Mouse (Mus musculus) cortical plate, adult 2 months (tissue): Measurements from ENCODE around the gene Tbx5. TPM values are rescaled to one million over a fixed set of nuclear protein-coding genes. Genes with fewer than 3 reads are reported as not detected.

Experiments
- H3K27ac ChIP-seq: fragments of 200-500 bp; 2 replicates; pipeline ENCODE4 v1.5.1; 2012; ENCODE audit warnings: low read length, control low read depth, inconsistent platforms; ENCODE audit not compliant: insufficient read depth
- H3K4me1 ChIP-seq: fragments of 200-500 bp; 2 replicates; pipeline ENCODE4 v1.6.1; 2011; ENCODE audit warnings: low read length; ENCODE audit not compliant: control insufficient read depth, insufficient read depth
- H3K4me3 ChIP-seq: fragments of 200-500 bp; 2 replicates; pipeline ENCODE4 v1.5.1; 2011; ENCODE audit warnings: mild to moderate bottlenecking, low read length, control low read depth; ENCODE audit not compliant: insufficient read depth
- CTCF ChIP-seq: fragments of 200-500 bp; IDR thresholded peaks from 2 replicates; pipeline ENCODE4 v1.5.1; 2011; ENCODE audit warnings: mild to moderate bottlenecking, control low read depth, low read length; ENCODE audit not compliant: insufficient read depth; ENCODE audit errors: extremely low read depth
- POLR2A ChIP-seq: fragments of 200-500 bp; IDR thresholded peaks from 2 replicates; pipeline ENCODE4 v1.6.1; 2011; ENCODE audit warnings: mild to moderate bottlenecking, low read length, control low read depth; ENCODE audit not compliant: insufficient read depth; ENCODE audit errors: extremely low read depth
- polyA plus RNA-seq: library from polyadenylated mRNA; depleted of rRNA; stranded (reverse); fragments of >200 nt; gene quantifications from 2 replicates; pipeline ENCODE4 v1.2.3, GENCODE M21; 2012; rRNA removed

Gene Tbx5
- not detected in 2 replicates for polyA plus RNA-seq

DNA sequence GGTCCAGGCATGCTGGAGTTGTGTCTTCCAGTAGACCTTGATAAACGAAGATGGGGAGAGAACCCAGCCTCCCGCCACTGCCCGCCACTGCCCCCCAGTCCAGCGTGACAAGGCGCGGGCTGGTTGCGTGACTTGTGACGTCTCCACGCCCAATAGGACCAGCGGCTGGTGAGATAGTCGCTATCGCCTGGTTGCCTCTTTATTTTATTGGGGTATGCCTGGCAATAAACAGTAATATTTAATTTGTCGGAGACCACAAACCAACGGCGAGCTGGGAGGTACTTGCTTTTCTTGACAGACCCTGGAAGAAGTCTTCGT is at the start of gene Tbx5:
Tbx5 (plus strand) TSS at position 190 of the 318 bp plus-strand sequence.
- TF ChIP-seq CTCF (no peak), POLR2A (no peak)
- H3K4me1 ChIP-seq, result no peaks in the 10 kb centered on the region
- H3K4me3 ChIP-seq, result no peak within 1 kb of the TSS
- no peak within 1 kb of the TSS for H3K27ac ChIP-seq

DNA sequence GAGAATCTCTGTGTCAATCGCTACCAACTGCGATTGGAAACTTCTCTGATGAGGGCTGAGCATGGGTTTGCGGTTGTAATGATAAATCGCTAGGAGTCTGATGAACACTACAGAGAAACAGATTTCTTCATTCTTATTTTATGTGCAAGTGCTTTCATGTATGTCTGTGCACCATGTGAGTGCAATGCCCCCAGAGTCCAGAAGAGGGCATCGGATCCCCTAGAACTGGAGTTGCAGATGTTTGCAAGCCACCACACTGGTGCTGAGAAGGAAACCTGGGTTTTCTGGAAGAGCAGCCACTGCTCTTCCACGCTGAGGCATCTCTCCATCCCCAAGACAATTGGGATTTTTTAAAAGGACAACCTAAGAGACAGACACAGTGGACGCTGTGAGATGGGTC is 46.5 kb upstream of the Tbx5 start:
- H3K27ac ChIP-seq, result no peak overlapping the region
- TF ChIP-seq POLR2A, result no peak
- no peak for TF ChIP-seq CTCF
- H3K4me1 ChIP-seq, result no peaks in the 10 kb centered on the region
- H3K4me3 ChIP-seq, result no peak overlapping the region

DNA sequence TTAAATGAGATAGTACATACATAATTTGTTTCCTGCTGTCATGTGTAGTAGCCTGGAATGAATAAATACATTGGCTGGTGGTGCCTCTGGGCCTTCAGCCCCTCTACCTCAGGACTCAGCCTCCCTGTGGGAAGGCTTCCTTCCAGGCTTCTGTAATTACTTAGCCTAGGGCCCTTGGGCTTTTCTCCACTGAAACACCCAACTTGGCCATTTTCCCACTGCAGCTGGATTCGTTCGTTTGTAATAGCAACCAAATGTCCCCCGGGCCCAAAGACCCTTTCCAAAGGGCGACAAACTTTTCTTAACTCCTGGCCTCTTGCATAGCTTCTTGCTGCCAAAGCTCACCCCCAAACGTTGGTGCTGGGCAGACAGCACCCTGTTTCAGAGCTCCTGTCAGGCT is 40.8 kb upstream of the Tbx5 start:
- Histone ChIP-seq H3K4me3 (no peak overlapping the region), H3K27ac (no peak overlapping the region)
- TF ChIP-seq POLR2A (no peak), CTCF (no peak)

DNA sequence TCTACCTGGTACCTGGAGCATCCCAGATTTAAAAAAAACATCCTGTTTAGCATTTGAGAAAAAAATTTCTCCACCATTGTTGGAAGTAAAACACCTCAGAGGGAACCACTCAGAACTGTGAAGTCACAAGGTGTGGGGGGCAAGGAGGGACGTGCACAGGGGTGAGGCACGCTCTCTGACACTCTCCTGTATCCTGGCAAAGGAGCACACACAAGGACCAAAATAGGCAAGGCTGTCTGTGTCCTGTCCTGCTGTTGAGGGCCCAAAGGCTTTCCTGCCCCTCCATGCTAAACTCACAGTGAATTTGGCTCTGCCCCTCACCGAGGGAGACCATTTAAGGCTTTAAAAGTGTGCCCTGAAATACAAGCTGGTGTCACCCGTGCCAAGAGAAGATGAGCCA is 38.5 kb upstream of the Tbx5 start:
- no peaks in the 10 kb centered on the region for H3K4me1 ChIP-seq
- no peak overlapping the region for H3K27ac ChIP-seq
- H3K4me3 ChIP-seq, result no peak overlapping the region
- TF ChIP-seq CTCF, result no peak
- no peak for TF ChIP-seq POLR2A

More for the DNA sequence above, 40.8 kb upstream of the Tbx5 start:
- H3K4me1 ChIP-seq, result no peaks in the 10 kb centered on the region

DNA sequence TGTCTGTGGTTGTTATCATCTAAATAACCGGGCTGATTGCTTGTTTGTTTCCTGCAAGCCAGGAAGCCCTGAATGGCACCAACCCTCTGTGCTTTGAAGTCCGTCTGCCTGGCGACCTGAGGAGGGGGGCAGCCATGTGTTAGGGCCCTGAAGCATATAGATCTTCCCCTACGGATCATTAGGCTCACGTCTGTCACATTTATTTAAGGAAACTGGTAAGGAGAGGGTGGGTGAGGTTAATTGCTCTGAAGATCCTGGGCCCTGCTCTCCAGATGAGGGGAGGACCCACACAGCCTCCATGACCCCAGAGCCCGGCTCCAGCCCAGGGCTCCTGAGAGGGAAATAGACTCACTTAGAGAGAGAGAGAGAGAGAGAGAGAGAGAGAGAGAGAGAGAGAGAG is 37.1 kb upstream of the Tbx5 start:
- H3K4me3 ChIP-seq, result no peak overlapping the region
- H3K4me1 ChIP-seq, result no peaks in the 10 kb centered on the region
- no peak overlapping the region for H3K27ac ChIP-seq
- no peak for TF ChIP-seq CTCF
- no peak for TF ChIP-seq POLR2A

DNA sequence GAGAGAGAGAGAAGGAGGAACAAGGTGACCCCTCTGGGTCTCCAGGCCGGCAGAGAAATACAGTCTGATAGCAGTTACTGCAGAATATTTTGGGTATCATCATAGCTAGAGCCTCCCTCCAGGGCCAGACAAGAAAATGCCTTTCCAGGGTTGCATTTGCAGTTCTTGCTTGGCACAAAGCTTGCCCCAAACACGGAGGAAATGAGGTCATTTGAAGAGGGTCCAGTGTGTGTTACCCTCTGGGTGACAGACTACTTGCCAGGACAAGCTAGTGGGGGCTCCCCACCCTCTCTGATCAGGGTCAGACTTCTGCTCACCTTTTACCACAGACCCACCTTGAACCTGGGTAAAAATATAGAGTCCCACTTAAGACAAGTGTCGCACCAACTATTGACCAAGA is 36.7 kb upstream of the Tbx5 start:
- Histone ChIP-seq H3K4me3 (no peak overlapping the region), H3K27ac (no peak overlapping the region), H3K4me1 (no peaks in the 10 kb centered on the region)
- TF ChIP-seq POLR2A (no peak), CTCF (no peak)

DNA sequence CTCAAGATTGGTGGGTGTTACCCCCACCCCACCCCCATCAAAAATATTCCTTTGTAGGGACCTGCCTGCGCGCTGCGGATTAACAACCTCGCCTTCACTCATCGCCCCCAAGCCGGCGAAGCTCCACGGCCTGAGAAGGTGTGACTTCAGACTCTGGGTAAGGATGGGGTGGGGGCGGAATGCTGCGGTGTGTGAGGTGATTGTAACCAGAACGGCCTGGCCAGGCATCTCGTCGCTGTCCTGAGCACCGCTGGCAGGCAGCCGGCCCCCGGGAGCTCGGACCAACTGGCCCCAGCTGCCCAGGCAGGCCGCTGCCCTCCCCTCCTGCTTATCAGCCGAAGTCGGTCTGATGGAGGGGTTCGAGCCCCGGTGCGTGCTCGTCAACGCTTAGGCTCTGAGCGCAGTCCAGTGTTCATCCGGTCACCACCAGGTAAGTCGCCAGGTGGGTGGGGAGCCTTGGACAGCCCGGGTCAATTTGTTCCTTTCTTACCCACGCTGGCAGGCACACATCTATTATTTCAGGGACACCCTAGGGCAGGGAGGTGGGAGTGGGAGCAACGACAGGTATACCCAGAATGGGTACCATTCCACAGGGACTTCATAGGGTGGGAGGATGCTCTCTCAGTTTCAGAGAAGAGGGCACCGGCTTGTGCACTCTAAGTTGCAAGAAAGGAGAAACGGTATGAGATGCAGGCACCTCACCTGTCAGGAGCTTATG is 35.9 kb upstream of the Tbx5 start:
- H3K4me3 ChIP-seq, result no peak overlapping the region
- no peaks in the 10 kb centered on the region for H3K4me1 ChIP-seq
- TF ChIP-seq CTCF (no peak), POLR2A (no peak)
- no peak overlapping the region for H3K27ac ChIP-seq

DNA sequence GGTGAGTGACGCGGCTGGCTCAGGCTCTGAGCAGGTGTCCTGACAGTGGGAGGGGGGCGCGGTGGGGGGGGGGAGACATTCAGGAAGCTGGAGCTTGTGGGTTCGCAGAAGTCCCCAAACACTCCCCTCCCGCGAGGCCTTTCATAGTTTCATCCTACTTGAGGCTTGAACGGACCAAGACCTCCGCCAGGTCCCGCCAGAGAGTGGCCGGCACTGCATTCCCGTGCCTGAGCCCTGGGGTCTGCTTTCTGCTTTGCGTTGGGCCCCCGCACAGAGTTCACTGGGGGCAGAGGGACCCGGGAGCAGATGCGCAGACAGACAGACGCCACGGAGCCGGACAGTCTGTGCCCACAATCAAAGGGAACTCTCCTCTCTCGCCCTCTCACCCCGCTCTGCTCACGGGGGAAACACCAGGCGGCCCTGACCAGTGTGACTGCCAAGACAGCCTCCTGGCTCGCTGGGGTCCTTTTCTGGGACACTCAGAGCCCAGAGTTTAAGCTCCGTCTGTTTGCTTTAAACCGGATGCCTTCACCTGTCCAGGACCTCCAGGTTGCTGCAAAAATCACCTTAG is 34.8 kb upstream of the Tbx5 start:
- Histone ChIP-seq H3K4me3 (no peak overlapping the region), H3K27ac (no peak overlapping the region), H3K4me1 (no peaks in the 10 kb centered on the region)
- TF ChIP-seq CTCF (no peak), POLR2A (no peak)

DNA sequence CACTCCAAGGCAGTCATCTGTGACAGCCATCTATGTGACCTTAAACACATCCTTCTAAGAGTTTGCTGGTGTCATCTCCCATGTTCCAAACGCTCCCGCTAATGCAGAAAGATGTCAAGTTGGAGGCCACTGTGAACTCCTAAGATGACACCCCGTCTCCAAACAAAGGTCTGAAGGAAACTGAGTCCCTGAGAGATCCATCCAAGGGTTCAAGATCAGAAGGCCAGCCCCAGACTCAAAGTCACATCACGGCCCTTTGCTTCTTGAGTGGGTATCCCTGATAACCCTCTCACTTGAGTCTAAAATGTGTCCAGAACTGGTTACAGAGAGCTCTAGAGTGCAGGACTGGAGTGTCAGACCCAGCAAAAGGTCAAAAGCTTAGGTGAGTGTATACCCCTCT is 34.2 kb upstream of the Tbx5 start:
- Histone ChIP-seq H3K4me1 (no peaks in the 10 kb centered on the region), H3K4me3 (no peak overlapping the region), H3K27ac (no peak overlapping the region)
- no peak for TF ChIP-seq CTCF
- no peak for TF ChIP-seq POLR2A

DNA sequence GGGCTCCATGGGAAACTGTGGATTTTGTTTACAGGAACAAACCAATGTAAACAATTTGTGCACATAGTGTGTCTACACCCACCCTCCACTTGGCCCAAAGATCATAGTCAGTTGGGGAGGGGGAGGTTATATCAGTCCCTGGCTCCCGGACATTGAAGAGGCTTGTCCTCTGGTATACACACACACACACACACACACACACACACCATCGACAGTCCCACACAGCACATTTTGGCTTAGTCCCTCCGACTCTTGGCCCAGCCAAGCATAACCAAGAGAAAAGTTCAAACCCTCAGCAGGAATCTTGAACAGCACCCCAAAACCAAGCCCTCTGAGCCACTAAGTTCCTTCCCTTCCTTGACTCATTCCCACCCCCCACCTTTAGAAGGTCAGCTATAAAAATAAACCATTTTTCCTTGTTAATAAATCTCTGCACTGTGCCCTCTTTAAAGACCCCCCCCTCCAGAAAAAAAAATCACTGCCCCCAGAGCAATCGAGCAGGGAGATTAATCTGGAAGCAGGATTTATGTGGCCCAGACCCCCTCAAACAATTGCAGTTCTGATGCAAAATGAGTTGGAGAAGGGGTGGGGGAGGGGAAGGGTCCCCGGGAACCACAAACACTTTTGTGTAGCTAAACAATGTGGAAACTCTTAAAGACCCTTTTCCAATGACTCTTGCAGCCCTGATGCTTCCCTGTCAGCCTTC is 33.6 kb upstream of the Tbx5 start:
- H3K4me3 ChIP-seq, result no peak overlapping the region
- TF ChIP-seq CTCF (no peak), POLR2A (no peak)
- H3K27ac ChIP-seq, result no peak overlapping the region
- no peaks in the 10 kb centered on the region for H3K4me1 ChIP-seq
